Mouse (Mus musculus): ENCODE data around the gene Hist1h3g. TPM values are rescaled to one million over a fixed set of nuclear protein-coding genes. Genes with fewer than 3 reads are reported as not detected.
"Not testable (repeated sequence)": the region's sequence is repeated elsewhere in the genome, so short reads cannot be mapped to it uniquely, and the experiment has no call there.

The Hist1h3g gene
- 1 to 10 TPM in 3 of 26 experiments, not detected in 23; 2.6 to 6.9 (median 3.0) TPM for total RNA-seq (2018; cell fraction: chromatin; rRNA removed)
- 10 to 100 TPM in 3 of 26 experiments, 1 to 10 TPM in 21, under 1 TPM in 2; 0.91 to 17.1 (median 3.1) TPM for total RNA-seq (2018; cell fraction: cytosol; rRNA removed)
- 1 to 10 TPM in 3 of 26 experiments, not detected in 23; 2.4 to 9.1 (median 2.4) TPM for total RNA-seq (2018; cell fraction: nucleus; rRNA removed)
- not detected in 3 replicates for polyA plus RNA-seq (2018)

DNA sequence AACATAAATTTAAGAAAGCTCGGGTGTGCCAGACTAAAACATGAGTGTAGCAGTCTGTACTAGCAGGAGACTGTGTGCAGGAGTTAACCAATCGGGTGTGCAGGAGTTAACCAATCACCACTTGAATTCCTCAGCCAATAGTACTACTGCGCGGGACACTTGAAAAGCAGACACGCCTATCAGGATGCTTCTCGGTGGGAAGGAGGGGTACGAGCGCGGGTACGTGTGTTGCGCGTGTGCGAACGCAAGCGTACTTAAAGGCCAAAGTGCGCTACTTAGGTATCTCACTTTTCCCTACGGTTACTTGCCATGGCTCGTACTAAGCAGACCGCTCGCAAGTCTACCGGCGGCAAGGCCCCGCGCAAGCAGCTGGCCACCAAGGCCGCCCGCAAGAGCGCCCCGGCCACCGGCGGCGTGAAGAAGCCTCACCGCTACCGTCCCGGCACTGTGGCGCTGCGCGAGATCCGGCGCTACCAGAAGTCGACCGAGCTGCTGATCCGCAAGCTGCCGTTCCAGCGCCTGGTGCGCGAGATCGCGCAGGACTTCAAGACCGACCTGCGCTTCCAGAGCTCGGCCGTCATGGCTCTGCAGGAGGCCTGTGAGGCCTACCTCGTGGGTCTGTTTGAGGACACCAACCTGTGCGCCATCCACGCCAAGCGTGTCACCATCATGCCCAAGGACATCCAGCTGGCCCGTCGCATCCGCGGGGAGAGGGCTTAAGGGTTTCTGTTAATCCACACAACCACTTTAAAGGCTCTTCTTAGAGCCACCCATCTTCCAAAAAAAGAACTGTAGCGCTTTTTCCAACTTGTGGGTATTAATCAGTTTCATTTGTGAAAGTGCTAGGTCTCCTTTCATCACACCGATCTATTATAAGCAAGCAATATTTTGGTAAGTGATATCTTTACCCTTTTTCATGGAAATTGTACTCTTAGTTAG is at the start of gene Hist1h3g:
Gene Hist1h3g, plus strand, starts transcription at position 286 of the 939 bp plus-strand sequence.
- not testable (repeated sequence) for H3K79me2 ChIP-seq (ENCODE audit: inconsistent target); H3K36me3 ChIP-seq (ENCODE audit: inconsistent target)
- WGBS (ENCODE audit: missing documents) = under 1% methylated on average over 22 of the region's 62 CpGs
- peak within 1 kb of the TSS; percentile 41 for H3K4me3 ChIP-seq (ENCODE audit: inconsistent target)
- H3K27ac ChIP-seq = peak within 1 kb of the TSS; percentile 89

DNA sequence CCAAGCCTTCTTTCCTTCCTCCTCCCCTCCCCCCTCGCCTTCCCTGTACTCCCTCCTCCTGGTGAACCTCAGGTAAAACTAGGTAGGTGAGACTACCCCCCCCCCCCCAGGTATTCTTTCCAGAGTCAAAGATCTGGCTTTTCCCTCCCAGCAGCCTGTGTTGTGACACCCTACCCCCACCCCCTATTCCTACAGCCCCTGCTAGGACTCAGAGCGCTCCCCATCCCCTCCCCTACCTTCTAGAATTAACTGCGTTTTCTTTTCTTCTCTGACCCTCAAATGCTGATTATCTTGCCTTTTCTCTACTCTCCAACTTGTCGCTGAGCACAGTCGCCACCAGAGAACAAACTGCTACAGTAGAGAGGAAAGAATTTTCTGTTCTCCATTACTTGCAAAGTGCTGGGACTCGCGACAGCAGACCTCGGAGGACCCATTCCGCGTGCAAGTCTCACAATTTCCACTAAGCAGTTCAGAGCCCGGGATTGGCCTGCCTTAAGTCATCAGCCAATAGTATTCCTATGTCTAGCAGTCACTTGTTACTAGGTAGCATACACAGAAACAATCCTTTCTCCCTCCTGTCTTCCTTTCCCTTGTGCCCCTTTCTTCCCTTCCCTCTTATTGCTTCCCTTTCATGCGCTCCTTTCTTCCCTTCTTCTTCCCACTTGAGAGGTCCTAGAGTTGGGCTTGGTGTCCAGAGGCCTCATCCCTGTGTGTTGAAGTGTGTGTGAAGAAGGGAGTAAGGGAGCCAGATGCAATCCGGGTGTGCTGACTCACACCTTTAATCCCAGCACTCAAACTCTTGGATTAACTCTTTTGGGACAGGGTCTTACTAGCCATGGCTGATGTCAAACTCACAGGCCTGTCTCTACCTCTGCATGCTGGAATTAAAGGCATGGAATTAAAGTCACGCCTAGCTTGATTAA is 46.6 kb upstream of the Hist1h3g start, which contains the start of gene Btn2a2:
Gene Btn2a2, minus strand, starts transcription at position 458 of the 923 bp plus-strand sequence.
- Histone ChIP-seq H3K4me3 (ENCODE audit: inconsistent target) (no peak within 1 kb of the TSS), H3K79me2 (ENCODE audit: inconsistent target) (no peaks in the 10 kb centered on the region), H3K27ac (no peak within 1 kb of the TSS), H3K36me3 (ENCODE audit: inconsistent target) (no peaks in the 10 kb centered on the region)
- 16% methylated on average over 12 of the region's 14 CpGs for WGBS (ENCODE audit: missing documents)

DNA sequence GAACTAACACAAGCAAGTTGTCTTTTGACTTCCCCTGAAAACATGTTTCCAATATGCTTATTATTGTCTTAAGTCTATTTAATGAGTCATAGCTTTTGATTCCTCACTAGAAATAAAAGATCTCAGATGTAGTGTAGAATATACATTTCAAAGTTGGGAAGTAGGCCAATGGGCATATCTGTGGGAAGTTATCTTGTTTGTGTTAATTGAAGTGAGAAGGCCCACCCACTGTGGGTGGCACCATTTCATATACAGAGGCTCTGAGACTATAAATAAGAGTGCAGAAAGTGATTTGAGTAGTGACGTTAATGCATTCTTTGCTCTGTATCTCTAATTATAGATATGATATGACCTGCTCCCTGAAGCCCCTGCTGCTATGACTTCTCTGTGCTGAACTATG is 44.4 kb upstream of the Hist1h3g start:
- H3K79me2 ChIP-seq (ENCODE audit: inconsistent target) = no peaks in the 10 kb centered on the region
- H3K4me3 ChIP-seq (ENCODE audit: inconsistent target) = no peak overlapping the region
- no peak overlapping the region for H3K27ac ChIP-seq
- no peaks in the 10 kb centered on the region for H3K36me3 ChIP-seq (ENCODE audit: inconsistent target)
- WGBS (ENCODE audit: missing documents) = 75% methylated on average over 1 of the region's 1 CpGs

DNA sequence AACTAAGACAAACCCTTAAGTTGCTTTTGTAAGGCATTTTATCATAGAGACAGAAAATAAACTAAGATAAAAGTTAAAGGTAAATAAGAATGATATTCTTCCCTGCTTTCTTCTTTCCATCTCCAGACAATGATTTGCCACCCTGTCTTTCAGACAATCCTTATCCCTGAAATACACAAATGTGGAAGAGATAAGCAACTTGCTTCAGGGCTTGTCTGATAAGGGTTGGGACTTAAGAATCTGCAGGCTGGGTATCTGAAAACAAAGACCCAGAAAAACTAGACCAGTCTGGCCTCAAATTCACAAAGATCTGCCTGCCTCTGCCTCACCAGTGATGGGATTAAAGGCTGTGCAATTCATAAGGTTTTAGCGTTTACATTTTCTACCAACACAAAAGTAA is 44.0 kb upstream of the Hist1h3g start:
- Histone ChIP-seq H3K36me3 (ENCODE audit: inconsistent target) (no peaks in the 10 kb centered on the region), H3K79me2 (ENCODE audit: inconsistent target) (no peaks in the 10 kb centered on the region), H3K4me3 (ENCODE audit: inconsistent target) (no peak overlapping the region), H3K27ac (no peak overlapping the region)
- 29% methylated on average over 1 of the region's 1 CpGs for WGBS (ENCODE audit: missing documents)

DNA sequence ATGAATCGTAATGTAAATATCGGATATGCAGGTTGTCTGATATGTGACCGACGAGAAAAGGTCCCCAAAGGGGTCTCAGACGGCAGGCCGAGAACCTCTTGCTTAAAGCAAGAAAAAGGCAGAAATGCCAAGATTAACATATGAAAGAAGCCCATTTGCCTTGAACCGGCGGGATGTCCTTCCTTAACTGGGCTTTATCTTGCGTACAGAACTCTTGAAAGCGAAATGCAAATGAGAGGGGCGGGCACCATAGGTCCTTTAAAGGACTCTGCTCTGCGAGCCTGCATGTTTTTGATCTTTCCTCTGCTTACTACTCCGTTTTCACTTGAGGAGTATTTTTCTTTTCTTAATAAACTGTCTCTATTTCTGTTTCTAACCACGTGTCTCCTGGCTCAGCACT is 43.2 kb upstream of the Hist1h3g start:
- Histone ChIP-seq H3K79me2 (ENCODE audit: inconsistent target) (no peaks in the 10 kb centered on the region), H3K36me3 (ENCODE audit: inconsistent target) (no peaks in the 10 kb centered on the region), H3K4me3 (ENCODE audit: inconsistent target) (0 out of 2 replicates have a peak overlapping the region, but pooled peaks have one; percentile 2), H3K27ac (no peak overlapping the region)
- 41% methylated on average over 13 of the region's 14 CpGs for WGBS (ENCODE audit: missing documents)

DNA sequence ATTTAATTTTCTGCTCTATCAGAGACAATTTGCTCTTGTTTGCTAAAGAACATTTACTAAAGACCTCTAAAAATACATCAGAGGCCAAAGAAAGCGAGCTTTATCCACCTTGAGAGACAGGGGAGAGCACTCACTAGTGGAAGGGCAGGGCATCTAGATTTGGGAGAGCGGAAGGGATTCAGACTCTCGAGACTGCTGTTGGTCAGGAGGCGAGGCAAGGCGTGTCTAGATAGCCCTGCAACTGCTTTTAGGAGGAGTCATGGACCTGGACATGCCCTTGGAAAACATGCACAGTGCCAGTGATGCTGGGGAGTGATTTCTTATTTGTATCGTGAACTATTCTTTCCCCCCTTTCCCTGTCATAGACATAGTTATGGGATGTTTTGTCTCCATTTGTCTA is 39.7 kb upstream of the Hist1h3g start:
- WGBS (ENCODE audit: missing documents) = 95% methylated on average over 6 of the region's 6 CpGs
- H3K27ac ChIP-seq = no peak overlapping the region
- H3K4me3 ChIP-seq (ENCODE audit: inconsistent target) = no peak overlapping the region
- no peaks in the 10 kb centered on the region for H3K79me2 ChIP-seq (ENCODE audit: inconsistent target)
- no peaks in the 10 kb centered on the region for H3K36me3 ChIP-seq (ENCODE audit: inconsistent target)

DNA sequence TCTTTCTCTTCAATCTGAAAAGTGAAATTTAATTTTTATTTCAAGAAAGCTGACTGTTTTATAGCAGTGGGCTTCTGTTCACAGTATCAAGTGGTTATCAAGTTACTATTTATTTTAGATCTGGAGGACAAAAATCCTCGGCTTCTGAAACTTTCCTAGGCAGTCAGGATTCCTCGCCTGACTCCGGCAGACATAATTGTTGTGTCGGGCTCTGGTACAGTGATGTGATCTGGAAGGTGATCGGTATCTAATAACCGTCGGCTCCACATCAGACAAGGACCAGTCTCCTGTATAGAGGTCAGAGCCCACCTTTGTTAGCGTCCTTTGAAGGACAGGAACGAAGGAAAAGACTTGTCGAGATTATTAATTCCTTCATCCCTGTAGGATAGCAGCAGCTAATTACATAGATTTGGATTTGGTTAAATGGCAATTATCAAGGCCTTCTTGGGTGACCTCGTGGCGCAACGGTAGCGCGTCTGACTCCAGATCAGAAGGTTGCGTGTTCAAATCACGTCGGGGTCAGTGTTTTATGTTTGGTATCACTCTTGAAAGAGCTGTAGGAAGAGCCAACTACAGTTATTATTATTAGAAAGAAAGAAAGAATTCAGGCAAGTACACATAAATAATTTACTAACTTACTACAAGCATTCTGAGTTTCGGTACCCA is 37.4 kb upstream of the Hist1h3g start:
- Histone ChIP-seq H3K4me3 (ENCODE audit: inconsistent target) (no peak overlapping the region), H3K27ac (no peak overlapping the region), H3K36me3 (ENCODE audit: inconsistent target) (no peaks in the 10 kb centered on the region), H3K79me2 (ENCODE audit: inconsistent target) (no peaks in the 10 kb centered on the region)
- 74% methylated on average over 19 of the region's 19 CpGs for WGBS (ENCODE audit: missing documents)

DNA sequence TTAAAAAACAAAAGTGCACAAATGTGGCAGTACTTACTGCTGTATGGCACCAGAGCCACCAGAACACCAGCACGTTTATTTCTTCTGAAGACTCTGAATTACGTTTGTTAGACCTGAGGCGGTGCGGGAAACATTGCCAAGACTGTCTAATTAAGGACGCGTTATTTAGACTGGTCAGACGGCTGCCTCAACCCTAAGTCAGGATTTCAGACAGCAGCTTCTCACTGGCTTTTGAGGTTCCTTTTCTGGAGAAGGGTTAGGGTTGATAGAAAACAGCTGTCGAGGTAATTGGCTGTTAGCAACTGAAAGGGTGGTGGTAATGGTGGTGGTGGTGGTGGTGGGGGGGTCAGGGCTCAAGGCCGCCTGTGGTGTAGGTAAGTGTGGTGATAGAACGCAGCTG is 36.6 kb upstream of the Hist1h3g start:
- Histone ChIP-seq H3K4me3 (ENCODE audit: inconsistent target) (no peak overlapping the region), H3K36me3 (ENCODE audit: inconsistent target) (no peaks in the 10 kb centered on the region), H3K79me2 (ENCODE audit: inconsistent target) (no peaks in the 10 kb centered on the region), H3K27ac (no peak overlapping the region)
- 55% methylated on average over 10 of the region's 10 CpGs for WGBS (ENCODE audit: missing documents)

DNA sequence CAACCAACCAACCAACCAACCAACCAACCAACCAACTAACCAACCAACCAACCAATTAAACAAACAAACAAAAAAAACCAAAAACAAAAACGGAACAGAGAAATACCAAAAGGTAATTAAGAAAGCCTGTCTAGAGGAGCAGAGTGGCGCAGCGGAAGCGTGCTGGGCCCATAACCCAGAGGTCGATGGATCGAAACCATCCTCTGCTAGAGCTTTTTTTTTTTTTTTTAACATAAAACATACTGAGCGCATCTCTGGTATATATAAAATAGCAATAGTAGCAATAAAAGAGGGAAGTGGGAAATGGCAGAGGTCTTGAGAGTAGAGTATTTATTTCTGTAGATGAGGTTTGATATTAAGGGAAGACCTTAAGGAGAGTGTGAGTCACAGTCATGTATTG is 35.3 kb upstream of the Hist1h3g start:
- H3K79me2 ChIP-seq (ENCODE audit: inconsistent target) = no peaks in the 10 kb centered on the region
- no peak overlapping the region for H3K27ac ChIP-seq
- 77% methylated on average over 7 of the region's 7 CpGs for WGBS (ENCODE audit: missing documents)
- no peak overlapping the region for H3K4me3 ChIP-seq (ENCODE audit: inconsistent target)
- H3K36me3 ChIP-seq (ENCODE audit: inconsistent target) = no peaks in the 10 kb centered on the region

DNA sequence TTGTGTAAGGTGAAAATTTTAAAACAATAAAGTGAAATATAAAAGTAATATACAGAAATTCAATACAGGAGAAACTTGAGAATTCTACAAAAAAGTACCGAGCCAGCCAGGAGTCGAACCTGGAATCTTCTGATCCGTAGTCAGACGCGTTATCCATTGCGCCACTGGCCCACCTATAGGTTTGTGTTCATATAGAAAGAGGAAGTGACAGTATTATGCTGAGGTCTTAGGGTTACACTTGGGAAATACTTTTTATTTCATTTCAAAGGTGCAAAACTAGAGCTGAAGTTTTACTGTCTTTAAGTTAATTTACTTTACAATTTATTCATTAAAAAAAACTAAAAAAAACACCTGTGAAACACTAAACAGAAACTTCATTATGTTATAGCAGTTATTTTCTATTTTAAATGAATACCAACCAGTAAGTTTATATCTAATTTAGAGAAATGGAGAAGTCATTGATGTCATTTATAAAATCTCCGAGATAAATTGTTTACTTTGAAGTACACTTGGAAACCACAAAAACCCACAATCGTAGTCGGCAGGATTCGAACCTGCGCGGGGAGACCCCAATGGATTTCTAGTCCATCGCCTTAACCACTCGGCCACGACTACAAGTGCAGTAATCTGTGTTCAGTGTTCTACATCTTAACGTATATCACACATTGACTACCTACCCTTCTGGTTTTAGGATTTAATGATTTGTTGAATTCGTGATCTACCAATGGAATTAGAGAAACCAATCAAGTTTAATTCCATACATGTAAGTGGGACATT is 34.6 kb upstream of the Hist1h3g start:
- H3K4me3 ChIP-seq (ENCODE audit: inconsistent target) = no peak overlapping the region
- H3K27ac ChIP-seq = no peak overlapping the region
- H3K79me2 ChIP-seq (ENCODE audit: inconsistent target) = no peaks in the 10 kb centered on the region
- 20% methylated on average over 17 of the region's 17 CpGs for WGBS (ENCODE audit: missing documents)
- no peaks in the 10 kb centered on the region for H3K36me3 ChIP-seq (ENCODE audit: inconsistent target)

DNA sequence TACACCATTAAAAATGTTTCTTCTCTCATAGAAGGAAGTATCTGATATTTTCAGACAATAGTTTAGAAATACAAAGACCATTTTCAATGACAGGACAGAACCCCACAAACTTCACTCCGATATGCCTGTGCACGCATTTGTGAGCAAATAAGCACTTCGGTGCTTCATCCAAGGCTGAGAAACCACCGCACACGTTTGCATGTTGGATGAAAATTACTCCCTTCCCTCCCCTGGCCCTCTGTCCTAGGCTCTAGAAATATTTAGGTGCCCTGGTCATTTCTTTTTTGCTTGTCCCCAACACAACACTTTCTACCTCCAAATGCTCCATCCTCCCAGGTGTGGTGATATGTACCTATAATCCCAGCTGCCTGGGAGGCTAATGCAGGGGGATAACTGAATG is 33.7 kb upstream of the Hist1h3g start:
- WGBS (ENCODE audit: missing documents) = 64% methylated on average over 5 of the region's 5 CpGs
- H3K4me3 ChIP-seq (ENCODE audit: inconsistent target) = no peak overlapping the region
- H3K36me3 ChIP-seq (ENCODE audit: inconsistent target) = no peaks in the 10 kb centered on the region
- no peaks in the 10 kb centered on the region for H3K79me2 ChIP-seq (ENCODE audit: inconsistent target)
- H3K27ac ChIP-seq = no peak overlapping the region

DNA sequence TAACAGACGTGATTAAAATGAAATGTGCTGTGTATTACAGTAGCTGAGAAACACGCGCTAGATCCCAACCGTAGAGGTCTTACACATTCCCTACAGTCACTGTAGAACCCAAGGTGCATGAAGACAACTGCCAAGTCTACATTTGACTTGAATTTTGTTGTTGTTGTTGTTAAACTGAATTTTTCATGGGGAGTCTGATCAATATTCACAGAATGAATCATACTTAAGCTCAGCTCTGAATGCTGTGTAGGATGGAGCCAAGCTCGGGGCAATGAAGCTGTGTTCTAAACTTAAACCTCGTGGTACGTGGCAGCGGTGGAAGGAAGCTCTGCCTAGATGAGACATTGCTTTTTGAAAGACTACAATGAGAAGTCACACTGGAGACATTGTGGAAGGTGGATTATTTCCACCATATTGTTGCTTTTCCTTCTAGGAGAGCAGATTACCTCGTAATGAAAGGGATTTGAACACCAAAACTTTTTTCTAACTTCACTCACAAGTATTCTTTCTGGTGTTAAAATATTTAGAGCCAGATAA is 33.1 kb upstream of the Hist1h3g start:
- no peak overlapping the region for H3K27ac ChIP-seq
- no peak overlapping the region for H3K4me3 ChIP-seq (ENCODE audit: inconsistent target)
- WGBS (ENCODE audit: missing documents) = 83% methylated on average over 9 of the region's 9 CpGs

DNA sequence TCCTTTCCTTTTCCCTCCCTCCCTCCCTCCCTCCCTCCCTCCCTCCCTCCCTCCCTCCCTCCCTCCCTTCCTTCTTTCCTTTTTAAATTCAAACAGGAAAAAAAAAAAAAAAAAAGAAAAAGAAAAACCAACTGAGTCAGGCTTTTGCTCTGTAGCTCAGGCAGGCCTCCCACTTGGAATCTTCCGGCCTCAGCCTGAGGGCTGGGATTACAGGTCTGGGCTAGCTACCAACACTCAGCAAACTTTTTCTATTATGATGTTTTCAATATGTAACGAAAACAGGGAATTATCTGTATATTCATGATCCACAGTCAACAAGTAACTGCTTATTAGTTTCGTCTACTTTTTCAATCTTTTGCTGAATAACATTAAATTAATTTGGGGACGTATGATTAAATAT is 32.3 kb upstream of the Hist1h3g start:
- no peaks in the 10 kb centered on the region for H3K79me2 ChIP-seq (ENCODE audit: inconsistent target)
- H3K4me3 ChIP-seq (ENCODE audit: inconsistent target) = no peak overlapping the region
- no peaks in the 10 kb centered on the region for H3K36me3 ChIP-seq (ENCODE audit: inconsistent target)
- no peak overlapping the region for H3K27ac ChIP-seq
- 83% methylated on average over 4 of the region's 4 CpGs for WGBS (ENCODE audit: missing documents)

More for the DNA sequence above, 33.1 kb upstream of the Hist1h3g start:
- no peaks in the 10 kb centered on the region for H3K36me3 ChIP-seq (ENCODE audit: inconsistent target)
- H3K79me2 ChIP-seq (ENCODE audit: inconsistent target) = no peaks in the 10 kb centered on the region

Data from macrophage (primary cell).